Mouse (Mus musculus) heart, embryonic 15.5 days (tissue): ENCODE results near the gene Chd8. TPM values are rescaled to one million over a fixed set of nuclear protein-coding genes. Genes with fewer than 3 reads are reported as not detected.
A peak's percentile ranks its signal among the peaks of the same experiment; 100 is the strongest.

Experiments used
- ATAC-seq: fragments of 200-750 bp; cut with Nextera tagmentation; replicated peaks from 2 replicates; pipeline ENCODE4 v1.8.0; 2017; ENCODE audit warnings: low read depth, moderate TSS enrichment; ENCODE audit not compliant: insufficient number of reproducible peaks, insufficient read depth, low FRiP score
- H3K27ac ChIP-seq: fragments of 300-500 bp; sonication (generic); 2 replicates; pipeline ENCODE4 v1.5.1; 2015; ENCODE audit warnings: mild to moderate bottlenecking, inconsistent platforms
- H3K27me3 ChIP-seq: fragments of 300-500 bp; sonication (generic); 2 replicates; pipeline ENCODE4 v1.6.1; 2015; ENCODE audit warnings: inconsistent platforms
- H3K36me3 ChIP-seq: fragments of 300-500 bp; sonication (generic); 2 replicates; pipeline ENCODE4 v1.6.1; 2015; ENCODE audit warnings: mild to moderate bottlenecking, inconsistent platforms
- H3K4me1 ChIP-seq: fragments of 300-500 bp; sonication (generic); replicated peaks from 2 replicates; pipeline ENCODE4 v1.6.1; 2015; ENCODE audit warnings: inconsistent platforms
- H3K4me2 ChIP-seq: fragments of 300-500 bp; sonication (generic); 2 replicates; pipeline ENCODE4 v1.6.1; 2015; ENCODE audit warnings: inconsistent platforms, mild to moderate bottlenecking, moderate library complexity
- H3K4me3 ChIP-seq: fragments of 300-500 bp; sonication (generic); 2 replicates; pipeline ENCODE4 v1.5.1; 2015; ENCODE audit warnings: mild to moderate bottlenecking, inconsistent platforms
- H3K9ac ChIP-seq: fragments of 300-500 bp; sonication (generic); 2 replicates; pipeline ENCODE4 v1.6.1; 2015; ENCODE audit warnings: mild to moderate bottlenecking, inconsistent platforms
- H3K9me3 ChIP-seq: fragments of 300-500 bp; sonication (generic); replicated peaks from 2 replicates; pipeline ENCODE4 v1.6.1; 2016; ENCODE audit warnings: inconsistent platforms
- WGBS: fragments of 180-500 bp; shearing (Covaris S2); methylation state at CpG from one replicate; pipeline ENCODE4 v1.1.7; 2015; ENCODE audit warnings: mixed read lengths; 5-methylcytosine and 5-hydroxymethylcytosine counted together
- polyA plus RNA-seq: library from polyadenylated mRNA; unstranded; fragments of >200 nt; fragmentation: Nextera tagmentation; extraction: Ambion mirVana; gene quantifications from 2 replicates; pipeline ENCODE4 v1.2.1, GENCODE M21; 2015

Gene Chd8
- polyA plus RNA-seq, 1 experiment from 2014 or later, result 17.2 TPM

DNA sequence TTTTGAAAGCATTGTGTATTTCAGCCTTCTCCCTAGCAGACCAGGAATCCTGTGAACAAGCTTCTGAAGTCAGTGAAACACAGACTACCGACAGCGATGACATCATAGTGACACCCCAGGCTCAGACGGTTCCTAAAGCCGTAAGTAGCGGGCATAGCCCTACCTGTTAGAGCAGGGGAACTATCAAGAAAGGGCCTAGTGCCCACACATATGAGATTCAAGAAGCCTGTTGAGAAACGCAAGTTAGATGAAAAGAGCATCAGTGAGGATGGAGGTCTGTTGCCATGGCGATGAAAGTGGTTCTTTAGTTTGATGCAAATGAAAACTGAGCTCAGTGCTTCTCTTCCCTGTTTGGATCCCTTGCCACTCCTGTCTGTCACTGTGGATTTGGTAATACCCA lies 105.4 kb downstream of the Chd8 start:
- Histone ChIP-seq H3K27ac (no peak overlapping the region), H3K36me3 (no peaks in the 10 kb centered on the region), H3K9me3 (no peaks in the 10 kb centered on the region), H3K27me3 (no peaks in the 10 kb centered on the region), H3K4me1 (no peaks in the 10 kb centered on the region), H3K4me3 (no peak overlapping the region), H3K9ac (no peak overlapping the region), H3K4me2 (peak overlapping the region; percentile 15; the same call in 1 of the 2 replicates)
- 29% methylated on average over 7 of the region's 7 CpGs for WGBS
- no peak for ATAC-seq

DNA sequence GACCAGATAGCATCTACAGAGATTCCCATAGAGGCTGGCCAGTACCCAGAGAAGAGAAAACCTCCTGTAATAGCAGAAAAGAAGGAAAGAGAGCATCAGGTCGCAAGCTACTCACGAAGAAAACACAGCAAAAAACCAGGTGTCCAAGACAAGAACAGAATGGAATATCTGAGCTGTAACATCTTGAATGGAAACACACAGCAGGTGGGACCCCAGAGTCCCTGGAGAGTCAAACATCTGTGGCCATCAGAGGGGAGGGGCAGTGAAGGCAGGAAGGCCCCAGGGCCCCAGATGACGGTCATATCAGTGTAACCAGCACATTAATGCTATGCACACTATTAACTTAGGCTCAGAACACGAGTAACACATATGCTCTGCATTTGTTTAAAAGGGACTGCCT lies 107.7 kb downstream of the Chd8 start:
- no peaks in the 10 kb centered on the region for H3K4me1 ChIP-seq
- H3K4me2 ChIP-seq, result no peak overlapping the region
- no peak for ATAC-seq
- H3K4me3 ChIP-seq, result no peak overlapping the region
- no peak overlapping the region for H3K9ac ChIP-seq
- H3K27ac ChIP-seq, result no peak overlapping the region
- no peaks in the 10 kb centered on the region for H3K36me3 ChIP-seq
- WGBS, result 69% methylated on average over 4 of the region's 4 CpGs
- H3K9me3 ChIP-seq, result no peaks in the 10 kb centered on the region
- H3K27me3 ChIP-seq, result no peaks in the 10 kb centered on the region

Other genes starting within 250 kb of the Chd8 start
- gene Tmem253, start 242.1 kb downstream of the Chd8 start, polyA plus RNA-seq, result 0.60 and 0.68 TPM in 2 replicates
- gene Zfp219, start 237.0 kb downstream of the Chd8 start, polyA plus RNA-seq, result 18.1 and 23.6 TPM in 2 replicates
- gene Olfr221, start 215.3 kb downstream of the Chd8 start, polyA plus RNA-seq, result not detected in 2 replicates
- 326 and 346 TPM in 2 replicates for gene Hnrnpc, start 153.8 kb downstream of the Chd8 start, polyA plus RNA-seq
- gene Rpgrip1, start 147.1 kb downstream of the Chd8 start, polyA plus RNA-seq, result 27.8 and 32.6 TPM in 2 replicates
- 24.6 and 27.3 TPM in 2 replicates for gene Supt16, start 60.4 kb downstream of the Chd8 start, polyA plus RNA-seq
- gene Tox4, start 21.4 kb upstream of the Chd8 start, polyA plus RNA-seq, result 29.3 and 34.0 TPM in 2 replicates
- gene Rab2b, start 21.8 kb upstream of the Chd8 start, polyA plus RNA-seq, result 12.8 and 16.6 TPM in 2 replicates
- 23.5 and 29.7 TPM in 2 replicates for gene Mettl3, start 47.3 kb upstream of the Chd8 start, polyA plus RNA-seq
- gene Sall2, start 71.0 kb upstream of the Chd8 start, polyA plus RNA-seq, result 4.8 and 7.3 TPM in 2 replicates
- not detected in 2 replicates for gene Olfr1513, start 98.6 kb upstream of the Chd8 start, polyA plus RNA-seq
- gene Olfr1512, start 121.4 kb upstream of the Chd8 start, polyA plus RNA-seq, result not detected in 2 replicates
- gene Olfr1511, start 139.6 kb upstream of the Chd8 start, polyA plus RNA-seq, result not detected in 2 replicates
- gene Olfr1510, start 156.6 kb upstream of the Chd8 start, polyA plus RNA-seq, result not detected in 2 replicates
- not detected in 2 replicates for gene Olfr1509, start 185.2 kb upstream of the Chd8 start, polyA plus RNA-seq
- gene Olfr1508, start 209.7 kb upstream of the Chd8 start, polyA plus RNA-seq, result not detected in 2 replicates
- gene Olfr1507, start 238.0 kb upstream of the Chd8 start, polyA plus RNA-seq, result not detected in 2 replicates